Mouse (Mus musculus): ENCODE results near the gene Pygo1. TPM values are rescaled to one million over a fixed set of nuclear protein-coding genes. Genes with fewer than 3 reads are reported as not detected.

The Pygo1 gene
- polyA plus RNA-seq (2016; fragmentation: Nextera tagmentation; extraction: Ambion mirVana), result 4.9 and 5.8 TPM in 2 replicates

DNA sequence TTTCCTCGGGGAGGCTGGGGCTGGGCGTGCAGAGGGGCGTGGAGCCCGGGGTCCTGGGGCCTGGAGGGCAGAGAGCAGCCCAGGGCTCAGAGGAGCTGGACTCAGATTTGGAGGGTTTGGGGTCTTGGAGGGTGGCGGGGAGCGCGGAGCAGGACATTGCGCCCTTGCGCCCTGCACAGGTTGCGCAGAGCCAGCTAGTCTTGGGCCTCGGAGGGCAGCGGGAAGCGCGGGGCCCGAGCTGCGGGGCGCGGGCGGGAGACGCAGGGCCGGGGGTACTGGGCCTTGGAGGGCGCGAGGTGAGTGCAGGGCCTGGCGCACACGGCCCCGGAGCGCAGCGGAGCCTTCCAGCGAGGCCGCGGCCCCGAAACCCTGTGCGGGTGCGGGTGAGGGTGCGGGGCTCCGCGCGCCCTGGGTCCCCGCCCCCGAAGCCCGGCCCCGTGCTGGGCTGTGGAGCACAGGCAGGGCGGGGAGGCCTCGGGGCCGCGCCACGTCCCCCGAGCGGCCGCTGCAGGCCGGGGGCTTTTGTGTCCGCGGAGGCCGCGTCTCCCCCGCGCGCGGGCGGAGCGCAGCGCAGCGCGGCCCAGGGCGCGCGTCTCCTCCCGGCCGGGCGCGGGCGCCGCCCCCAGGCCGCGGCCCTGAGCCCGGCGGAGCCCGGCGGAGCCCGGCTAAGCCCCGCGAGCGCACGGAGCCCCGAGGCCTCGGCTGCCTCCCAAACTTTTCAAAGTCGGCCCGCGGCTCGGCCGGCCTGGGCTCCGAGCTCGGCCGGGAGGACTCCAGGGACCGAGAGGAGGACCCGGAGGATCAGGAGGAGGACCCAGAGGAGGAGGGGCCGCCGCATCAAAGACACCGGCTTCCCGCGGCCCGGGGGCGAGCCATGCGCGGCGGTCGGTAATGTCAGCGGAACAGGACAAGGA is at the start of gene Pygo1:
Gene Pygo1, plus strand, starts transcription at position 625 of the 914 bp plus-strand sequence.
- under 1% methylated on average over 102 of the region's 108 CpGs for WGBS
- Histone ChIP-seq H3K9me3 (replicated peaks) (no peaks in the 10 kb centered on the region), H3K4me3 (peak within 1 kb of the TSS; percentile 85), H3K4me1 (peaks cover 38% of the 10 kb centered on the region), H3K36me3 (peaks cover 15% of the 10 kb centered on the region), H3K27me3 (ENCODE audit: low read depth, poor library complexity, severe bottlenecking) (peaks cover 44% of the 10 kb centered on the region), H3K27ac (replicated peaks) (peak within 1 kb of the TSS; percentile 94)
- peak; percentile 80 for DNase-seq (ENCODE audit: low spot score)

DNA sequence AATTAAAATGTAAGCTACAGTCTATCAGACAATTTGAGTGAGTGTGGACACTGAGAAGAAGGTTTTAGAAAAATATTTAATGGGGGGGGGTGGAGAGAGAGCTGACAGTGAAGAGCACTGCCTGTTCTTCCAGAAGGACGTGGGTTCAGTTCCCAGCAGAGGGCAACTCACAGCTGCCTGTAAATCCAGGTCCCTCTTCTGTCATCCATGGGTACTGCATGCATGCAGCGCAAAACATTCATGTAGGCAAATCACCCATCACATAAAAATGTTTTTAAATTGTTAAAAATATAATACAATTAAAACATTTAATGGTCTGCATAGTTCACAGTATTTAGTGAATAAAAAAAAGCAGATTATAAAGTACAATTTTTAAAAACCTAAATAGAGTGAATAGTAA is 49.6 kb upstream of the Pygo1 start:
- H3K4me1 ChIP-seq, result peaks cover 66% of the 10 kb centered on the region
- no peak overlapping the region for H3K4me3 ChIP-seq
- no peak for DNase-seq (ENCODE audit: low spot score)
- 86% methylated on average over 2 of the region's 2 CpGs for WGBS
- H3K36me3 ChIP-seq, result peaks cover 56% of the 10 kb centered on the region
- H3K9me3 ChIP-seq (replicated peaks), result no peaks in the 10 kb centered on the region
- H3K27me3 ChIP-seq (ENCODE audit: low read depth, poor library complexity, severe bottlenecking), result no peaks in the 10 kb centered on the region
- H3K27ac ChIP-seq (replicated peaks), result no peak overlapping the region

DNA sequence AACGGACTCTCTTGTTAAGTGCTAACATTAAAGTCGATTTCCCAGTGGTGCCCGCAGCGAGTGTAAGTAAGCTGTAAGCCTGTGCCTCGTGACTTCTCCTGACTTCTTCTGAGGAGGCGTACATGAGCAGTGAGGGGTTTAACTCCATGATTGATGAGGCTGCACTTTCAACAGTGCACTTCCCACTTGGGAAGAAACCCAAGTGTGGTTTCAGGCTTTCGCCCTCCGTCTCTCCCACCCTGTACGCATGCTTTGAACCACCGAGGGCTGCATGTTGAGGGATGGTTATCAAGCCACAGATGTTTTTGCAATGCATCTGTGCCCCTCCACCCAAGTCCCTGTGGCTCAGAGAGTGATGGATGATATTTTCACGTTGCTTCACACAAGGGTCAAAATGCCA is 47.5 kb upstream of the Pygo1 start:
- H3K27me3 ChIP-seq (ENCODE audit: low read depth, poor library complexity, severe bottlenecking), result no peaks in the 10 kb centered on the region
- 58% methylated on average over 11 of the region's 11 CpGs for WGBS
- H3K4me3 ChIP-seq, result no peak overlapping the region
- H3K4me1 ChIP-seq, result peaks cover 66% of the 10 kb centered on the region
- no peaks in the 10 kb centered on the region for H3K9me3 ChIP-seq (replicated peaks)
- peaks cover 57% of the 10 kb centered on the region for H3K36me3 ChIP-seq
- no peak for DNase-seq (ENCODE audit: low spot score)
- H3K27ac ChIP-seq (replicated peaks), result peak overlapping the region; percentile 91

DNA sequence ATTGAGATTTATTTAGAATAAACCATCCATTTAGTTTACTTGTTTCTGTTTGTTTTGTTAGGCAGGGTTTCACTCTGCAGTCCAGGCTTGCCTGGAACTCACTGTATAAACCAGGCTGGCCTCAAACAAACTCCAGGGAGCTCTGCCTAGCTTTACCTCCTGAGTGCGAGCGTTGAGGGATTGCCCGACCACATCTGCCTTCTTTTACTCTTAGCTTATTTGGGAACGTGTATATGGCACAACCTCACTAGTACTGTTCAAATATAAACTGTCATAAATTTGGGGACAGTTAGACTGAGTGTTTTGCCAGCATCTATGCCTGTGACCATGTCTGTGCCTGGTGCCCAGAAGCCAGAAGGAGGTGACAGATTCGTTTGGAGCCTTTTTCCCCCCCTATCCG is 46.8 kb upstream of the Pygo1 start:
- H3K4me1 ChIP-seq, result peaks cover 73% of the 10 kb centered on the region
- no peaks in the 10 kb centered on the region for H3K27me3 ChIP-seq (ENCODE audit: low read depth, poor library complexity, severe bottlenecking)
- DNase-seq (ENCODE audit: low spot score), result no peak
- H3K4me3 ChIP-seq, result no peak overlapping the region
- peak overlapping the region; percentile 91 for H3K27ac ChIP-seq (replicated peaks)
- WGBS, result 47% methylated on average over 6 of the region's 6 CpGs
- peaks cover 51% of the 10 kb centered on the region for H3K36me3 ChIP-seq
- H3K9me3 ChIP-seq (replicated peaks), result no peaks in the 10 kb centered on the region

DNA sequence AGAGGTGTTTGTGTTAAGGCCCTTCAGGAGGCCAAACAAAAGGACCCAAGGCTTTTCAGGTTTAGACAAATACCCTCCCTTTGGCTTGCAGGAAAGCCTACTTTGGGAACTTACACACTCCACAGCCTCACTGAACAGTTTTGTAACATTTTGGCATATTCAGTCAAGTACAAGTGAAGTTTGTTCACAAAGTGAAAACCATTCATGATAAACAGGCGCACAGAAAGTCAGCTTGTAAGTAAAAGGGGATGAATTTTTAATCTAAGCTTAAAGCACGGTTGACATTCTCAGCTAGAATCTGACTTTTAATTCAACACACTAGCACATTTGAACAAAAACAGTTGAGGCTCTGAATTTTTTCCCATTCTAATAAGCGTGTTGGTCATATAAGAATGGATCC is 45.8 kb upstream of the Pygo1 start:
- DNase-seq (ENCODE audit: low spot score), result no peak
- WGBS, result 41% methylated on average over 3 of the region's 3 CpGs
- peak overlapping the region; percentile 91 for H3K27ac ChIP-seq (replicated peaks)
- no peaks in the 10 kb centered on the region for H3K27me3 ChIP-seq (ENCODE audit: low read depth, poor library complexity, severe bottlenecking)
- peak overlapping the region; percentile 31 for H3K4me3 ChIP-seq
- H3K36me3 ChIP-seq, result peaks cover 48% of the 10 kb centered on the region
- H3K9me3 ChIP-seq (replicated peaks), result no peaks in the 10 kb centered on the region
- H3K4me1 ChIP-seq, result peaks cover 76% of the 10 kb centered on the region

DNA sequence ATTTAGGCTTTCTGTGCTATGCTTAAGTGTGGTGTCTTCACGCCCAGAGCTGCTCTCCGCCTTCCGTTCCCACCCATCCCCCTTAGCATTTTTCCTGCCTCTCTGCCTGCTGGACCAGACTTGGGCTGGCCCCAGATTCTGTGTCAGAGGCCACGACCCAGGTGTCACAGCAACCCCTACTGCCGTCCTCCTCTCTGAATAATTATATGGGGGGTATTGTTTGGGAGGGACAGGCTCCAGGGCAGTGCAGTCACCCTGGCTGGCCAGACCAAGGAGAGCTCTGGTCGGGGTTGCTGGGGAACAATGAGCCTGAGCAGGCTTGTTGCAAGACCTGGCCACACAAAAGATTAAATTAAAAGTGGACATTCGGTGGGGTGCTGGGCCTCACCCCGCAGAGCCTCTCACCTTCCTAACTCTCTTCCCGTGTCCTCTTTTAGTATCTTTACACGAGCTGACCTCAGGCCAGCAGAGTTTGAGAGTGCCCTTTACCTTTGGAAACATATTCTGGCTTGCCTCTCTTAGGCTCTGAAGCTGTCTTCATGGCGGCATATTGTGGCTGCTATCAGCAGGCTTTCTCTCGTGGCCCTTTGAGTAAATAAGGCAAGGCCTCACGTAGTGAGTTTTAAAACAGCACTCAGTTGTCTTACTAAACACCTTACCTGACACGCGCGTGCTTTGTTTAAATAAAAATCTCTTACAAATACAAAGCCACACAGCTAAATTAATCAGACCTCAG is 45.1 kb upstream of the Pygo1 start:
- WGBS, result 13% methylated on average over 16 of the region's 16 CpGs
- H3K4me1 ChIP-seq, result peaks cover 76% of the 10 kb centered on the region

DNA sequence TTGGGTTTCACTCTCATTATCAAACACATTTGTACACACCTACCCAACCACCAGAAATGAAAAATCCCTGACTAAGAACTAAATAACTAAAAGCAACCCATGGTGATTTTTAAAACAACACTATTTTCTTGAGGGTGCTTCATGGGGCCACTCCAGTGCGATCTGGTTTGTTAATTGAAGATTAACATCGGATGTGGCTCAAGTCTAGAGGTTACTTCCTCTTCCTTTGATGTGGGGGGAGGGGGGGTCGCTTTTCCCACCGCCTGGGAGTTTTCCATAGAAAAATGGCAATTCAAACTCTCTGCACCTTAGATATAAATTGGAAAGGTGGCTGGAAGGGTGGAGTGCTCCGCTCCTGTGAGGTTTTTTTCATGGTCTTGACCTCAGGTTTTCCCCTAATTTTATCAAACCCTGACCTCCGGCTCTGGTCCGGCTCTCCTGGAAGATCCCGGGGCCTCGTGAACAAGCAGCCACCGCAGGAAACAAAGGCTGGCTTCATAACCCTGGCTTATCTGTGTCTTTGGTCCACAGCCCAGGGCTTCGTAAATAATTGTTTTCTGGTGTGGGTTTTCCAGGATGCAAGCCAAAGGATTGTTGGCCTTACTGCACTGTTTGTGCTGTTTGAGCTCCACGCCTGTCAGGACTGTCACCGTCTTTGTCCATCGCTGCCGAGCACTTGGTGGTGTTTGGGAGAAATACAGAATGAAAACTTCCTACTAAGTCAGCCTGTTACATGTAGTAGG is 44.2 kb upstream of the Pygo1 start:
- 15% methylated on average over 15 of the region's 15 CpGs for WGBS
- H3K27ac ChIP-seq (replicated peaks), result peak overlapping the region; percentile 91
- DNase-seq (ENCODE audit: low spot score), result peak; percentile 59

More for the DNA sequence above, 45.1 kb upstream of the Pygo1 start:
- no peaks in the 10 kb centered on the region for H3K9me3 ChIP-seq (replicated peaks)
- peak; percentile 93 for DNase-seq (ENCODE audit: low spot score)
- peak overlapping the region; percentile 31 for H3K4me3 ChIP-seq
- H3K27me3 ChIP-seq (ENCODE audit: low read depth, poor library complexity, severe bottlenecking), result no peaks in the 10 kb centered on the region
- H3K36me3 ChIP-seq, result peaks cover 47% of the 10 kb centered on the region
- peak overlapping the region; percentile 91 for H3K27ac ChIP-seq (replicated peaks)

DNA sequence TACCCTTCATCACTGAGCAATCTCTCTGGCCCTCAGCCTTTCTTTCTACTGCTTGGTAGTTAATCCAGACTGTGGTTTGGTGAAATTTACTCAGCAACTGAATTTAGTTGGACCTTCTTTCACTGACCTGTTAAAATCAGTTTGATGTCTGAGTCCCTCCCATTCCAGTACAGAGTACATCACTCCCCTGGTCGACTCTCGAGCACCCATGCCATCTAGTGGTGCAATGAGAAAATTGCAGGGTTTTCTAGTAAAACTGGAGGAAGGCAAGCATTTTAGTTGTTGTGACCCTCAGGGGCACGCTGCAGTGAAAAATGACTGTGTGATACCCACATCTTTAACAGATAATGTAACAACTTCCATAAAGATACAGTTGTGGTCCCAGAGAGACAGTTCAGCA is 41.5 kb upstream of the Pygo1 start:
- Histone ChIP-seq H3K27me3 (ENCODE audit: low read depth, poor library complexity, severe bottlenecking) (no peaks in the 10 kb centered on the region), H3K9me3 (replicated peaks) (no peaks in the 10 kb centered on the region), H3K36me3 (peaks cover 55% of the 10 kb centered on the region), H3K27ac (replicated peaks) (no peak overlapping the region), H3K4me1 (peaks cover 50% of the 10 kb centered on the region), H3K4me3 (no peak overlapping the region)
- peak; percentile 57 for DNase-seq (ENCODE audit: low spot score)
- WGBS, result 22% methylated on average over 3 of the region's 3 CpGs

More for the DNA sequence above, 44.2 kb upstream of the Pygo1 start:
- peaks cover 76% of the 10 kb centered on the region for H3K4me1 ChIP-seq
- peaks cover 47% of the 10 kb centered on the region for H3K36me3 ChIP-seq
- peak overlapping the region; percentile 31 for H3K4me3 ChIP-seq
- no peaks in the 10 kb centered on the region for H3K9me3 ChIP-seq (replicated peaks)
- no peaks in the 10 kb centered on the region for H3K27me3 ChIP-seq (ENCODE audit: low read depth, poor library complexity, severe bottlenecking)

DNA sequence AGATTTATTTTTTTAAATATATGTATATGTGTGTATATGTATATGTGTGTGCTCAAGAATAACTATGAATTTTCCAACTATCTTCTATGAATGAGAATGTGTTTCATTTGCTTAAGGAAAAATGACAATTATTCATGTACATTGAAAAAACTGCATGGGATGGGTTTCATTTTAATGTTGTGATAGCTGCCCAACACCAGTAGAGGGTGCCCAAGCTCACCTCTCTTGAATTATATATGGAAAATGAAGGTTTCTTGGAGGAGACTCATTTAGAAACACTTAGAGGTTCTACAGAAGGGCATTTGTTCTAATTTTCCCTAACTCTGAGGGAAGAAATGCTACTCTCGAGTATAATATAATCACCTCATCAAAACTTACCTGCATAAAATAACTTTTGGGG is 35.7 kb upstream of the Pygo1 start:
- no peaks in the 10 kb centered on the region for H3K27me3 ChIP-seq (ENCODE audit: low read depth, poor library complexity, severe bottlenecking)
- H3K36me3 ChIP-seq, result peaks cover 90% of the 10 kb centered on the region
- no peaks in the 10 kb centered on the region for H3K4me1 ChIP-seq
- no peak overlapping the region for H3K4me3 ChIP-seq
- no peak for DNase-seq (ENCODE audit: low spot score)
- H3K9me3 ChIP-seq (replicated peaks), result no peaks in the 10 kb centered on the region; the same call in 1 of the 2 replicates
- WGBS, result 89% methylated on average over 1 of the region's 1 CpGs
- H3K27ac ChIP-seq (replicated peaks), result no peak overlapping the region

DNA sequence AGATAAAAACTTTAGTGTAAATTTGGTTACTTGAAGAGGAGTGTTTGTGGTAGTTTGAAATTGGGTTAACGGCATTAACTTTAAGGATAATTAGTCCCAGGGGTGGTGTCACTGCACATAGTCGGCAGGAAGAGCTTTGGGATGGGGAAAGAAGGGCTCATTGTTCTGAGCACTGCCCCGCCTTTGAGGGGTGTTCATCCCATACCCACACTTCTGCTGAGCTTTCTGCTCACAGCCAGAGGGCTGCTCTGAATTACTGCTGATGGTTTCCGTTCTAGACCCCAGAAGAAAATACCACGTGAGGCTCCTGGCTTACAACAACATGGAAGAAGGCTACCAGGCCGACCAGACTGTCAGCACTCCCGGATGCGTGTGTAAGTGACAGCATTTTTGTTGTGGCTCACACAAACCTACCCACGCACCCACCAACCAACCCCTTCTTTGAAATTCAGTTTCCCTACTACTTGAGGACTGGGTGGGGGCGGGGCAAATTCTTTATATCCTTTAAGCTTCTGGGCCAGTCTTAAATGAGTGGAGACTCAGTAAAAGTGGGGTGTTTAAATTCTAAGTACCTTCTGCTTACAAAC is 34.9 kb upstream of the Pygo1 start:
- Histone ChIP-seq H3K27me3 (ENCODE audit: low read depth, poor library complexity, severe bottlenecking) (no peaks in the 10 kb centered on the region), H3K4me1 (no peaks in the 10 kb centered on the region), H3K4me3 (no peak overlapping the region), H3K9me3 (replicated peaks) (no peaks in the 10 kb centered on the region; the same call in 1 of the 2 replicates), H3K27ac (replicated peaks) (no peak overlapping the region), H3K36me3 (peaks cover 90% of the 10 kb centered on the region)
- WGBS, result 78% methylated on average over 10 of the region's 10 CpGs
- DNase-seq (ENCODE audit: low spot score), result no peak

DNA sequence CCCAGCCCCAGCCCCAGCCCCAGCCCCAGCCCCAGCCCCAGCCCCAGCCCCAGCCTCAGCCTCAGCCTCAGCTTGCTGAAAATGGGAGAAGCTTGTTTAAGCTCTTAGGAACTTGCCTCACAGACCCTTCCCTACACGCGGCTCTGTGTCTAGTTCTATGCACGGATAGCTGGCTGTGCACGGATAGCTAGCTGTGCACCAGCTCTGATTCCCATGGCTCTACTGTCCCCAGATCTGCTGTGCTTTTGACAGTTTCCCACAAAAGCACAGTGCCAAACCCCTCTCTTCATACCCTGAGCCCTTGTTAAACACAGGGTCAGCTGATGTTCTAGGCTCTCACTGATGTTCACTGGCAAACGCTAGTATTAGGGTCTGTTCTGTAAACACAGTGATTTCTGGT is 32.7 kb upstream of the Pygo1 start:
- no peak for DNase-seq (ENCODE audit: low spot score)
- H3K36me3 ChIP-seq, result peaks cover 70% of the 10 kb centered on the region
- 92% methylated on average over 5 of the region's 5 CpGs for WGBS

DNA sequence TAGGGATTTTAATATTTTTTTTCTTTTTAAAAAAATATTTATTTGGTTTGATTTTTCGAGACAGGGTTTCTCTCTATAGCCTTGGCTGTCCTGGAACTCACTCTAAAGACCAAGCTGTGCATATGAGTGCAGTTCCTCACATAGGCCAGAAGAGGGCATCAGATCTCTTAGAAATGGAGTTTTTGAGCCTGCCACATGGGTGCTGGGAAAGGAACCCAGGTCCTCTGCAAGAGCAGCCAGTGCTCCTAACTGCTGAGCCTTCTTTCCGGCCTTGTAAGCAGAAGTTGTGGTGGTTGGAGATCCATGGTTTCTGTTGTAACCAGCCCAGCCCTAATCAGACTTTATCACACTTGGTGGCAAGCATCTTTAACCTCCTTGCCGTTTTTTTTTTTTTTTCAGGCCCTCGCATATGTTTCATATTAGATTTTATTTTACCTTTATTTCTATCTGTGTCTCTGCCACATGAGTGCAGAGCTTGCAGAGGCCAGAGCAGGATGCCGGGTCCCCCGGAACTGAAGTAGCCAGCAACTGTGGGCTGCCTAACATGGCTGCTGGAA is 30.6 kb upstream of the Pygo1 start:
- no peak overlapping the region for H3K4me3 ChIP-seq
- peaks cover 58% of the 10 kb centered on the region for H3K36me3 ChIP-seq
- DNase-seq (ENCODE audit: low spot score), result no peak
- H3K27me3 ChIP-seq (ENCODE audit: low read depth, poor library complexity, severe bottlenecking), result no peaks in the 10 kb centered on the region
- 94% methylated on average over 6 of the region's 6 CpGs for WGBS
- H3K4me1 ChIP-seq, result no peaks in the 10 kb centered on the region
- H3K9me3 ChIP-seq (replicated peaks), result no peaks in the 10 kb centered on the region; the same call in 1 of the 2 replicates
- no peak overlapping the region for H3K27ac ChIP-seq (replicated peaks)

More for the DNA sequence above, 32.7 kb upstream of the Pygo1 start:
- H3K4me1 ChIP-seq, result no peaks in the 10 kb centered on the region
- H3K4me3 ChIP-seq, result no peak overlapping the region
- no peak overlapping the region for H3K27ac ChIP-seq (replicated peaks)
- no peaks in the 10 kb centered on the region for H3K27me3 ChIP-seq (ENCODE audit: low read depth, poor library complexity, severe bottlenecking)
- H3K9me3 ChIP-seq (replicated peaks), result no peaks in the 10 kb centered on the region; the same call in 1 of the 2 replicates

Measured in midbrain, embryonic 10.5 days (tissue).